Mouse (Mus musculus): ENCODE data around the gene Rabep1. TPM values are rescaled to one million over a fixed set of nuclear protein-coding genes. Genes with fewer than 3 reads are reported as not detected.

Gene Rabep1
- polyA plus RNA-seq, 1 experiment, result 11.9 TPM

- no peak for TF ChIP-seq MAX (IDR thresholded peaks at IDR 0.05)
- no peak for TF ChIP-seq CTCF (IDR thresholded peaks at IDR 0.05; ENCODE audit: control insufficient read depth, insufficient read depth, insufficient read length)
- no peak for TF ChIP-seq FOSL1 (IDR thresholded peaks at IDR 0.05; ENCODE audit: insufficient read depth, low read length, poor library complexity, severe bottlenecking)
- TF ChIP-seq MYOG (IDR thresholded peaks at IDR 0.05; ENCODE audit: control insufficient read depth, extremely low read depth, insufficient read length), result no peak
- no peak for TF ChIP-seq USF1 (IDR thresholded peaks at IDR 0.05; ENCODE audit: low read depth)
- no peak for TF ChIP-seq MYOD1 (IDR thresholded peaks at IDR 0.05; ENCODE audit: control insufficient read depth, insufficient read length, low read depth)
- Histone ChIP-seq H3K79me2 (ENCODE audit: control insufficient read depth, insufficient read depth) (no peaks in the 10 kb centered on the region), H3K36me3 (ENCODE audit: control insufficient read depth, insufficient read depth) (no peaks in the 10 kb centered on the region), H3K4me3 (ENCODE audit: insufficient read depth, poor library complexity, severe bottlenecking) (no peak overlapping the region), H3ac (ENCODE audit: control insufficient read depth, insufficient read length, low read depth) (no peak overlapping the region), H3K79me3 (ENCODE audit: low read depth) (no peaks in the 10 kb centered on the region), H3K27me3 (ENCODE audit: control insufficient read depth, insufficient read depth, insufficient read length) (no peaks in the 10 kb centered on the region)
Observed at GRCm38 (mm10) chr11:70816770-70817169, 27.8 kb upstream of the Rabep1 start.

DNA sequence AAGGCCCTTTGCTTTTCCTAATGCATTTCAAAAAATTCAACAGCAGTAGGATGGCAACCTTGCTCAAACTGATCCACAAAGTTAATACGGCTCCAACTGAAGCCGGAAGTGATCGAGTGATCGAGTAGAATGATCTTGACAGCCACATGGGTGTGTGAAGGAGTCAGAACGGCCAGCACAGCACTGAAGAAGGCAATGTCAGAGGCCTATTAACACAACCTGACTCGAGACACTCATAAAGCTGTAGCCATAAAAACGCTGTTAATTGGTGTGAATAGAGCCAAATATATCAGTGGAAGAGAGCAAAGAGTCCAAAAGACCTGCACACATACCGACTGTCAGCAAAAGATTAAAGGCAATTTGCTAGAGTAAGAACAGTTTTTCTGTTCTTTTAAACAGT lies 24.5 kb upstream of the Rabep1 start:
- TF ChIP-seq CEBPB (IDR thresholded peaks at IDR 0.05; ENCODE audit: low read depth) (no peak), MYOG (IDR thresholded peaks at IDR 0.05; ENCODE audit: control insufficient read depth, extremely low read depth, insufficient read length) (no peak), MYOD1 (IDR thresholded peaks at IDR 0.05; ENCODE audit: control insufficient read depth, insufficient read length, low read depth) (no peak), FOSL1 (IDR thresholded peaks at IDR 0.05; ENCODE audit: insufficient read depth, low read length, poor library complexity, severe bottlenecking) (no peak)
- Histone ChIP-seq H3ac (ENCODE audit: control insufficient read depth, insufficient read length, low read depth) (no peak overlapping the region), H3K79me2 (ENCODE audit: control insufficient read depth, insufficient read depth) (no peaks in the 10 kb centered on the region), H3K4me3 (ENCODE audit: insufficient read depth, poor library complexity, severe bottlenecking) (no peak overlapping the region), H3K79me3 (ENCODE audit: low read depth) (no peaks in the 10 kb centered on the region), H3K27me3 (ENCODE audit: control insufficient read depth, insufficient read depth, insufficient read length) (no peaks in the 10 kb centered on the region), H3K36me3 (ENCODE audit: control insufficient read depth, insufficient read depth) (no peaks in the 10 kb centered on the region)

DNA sequence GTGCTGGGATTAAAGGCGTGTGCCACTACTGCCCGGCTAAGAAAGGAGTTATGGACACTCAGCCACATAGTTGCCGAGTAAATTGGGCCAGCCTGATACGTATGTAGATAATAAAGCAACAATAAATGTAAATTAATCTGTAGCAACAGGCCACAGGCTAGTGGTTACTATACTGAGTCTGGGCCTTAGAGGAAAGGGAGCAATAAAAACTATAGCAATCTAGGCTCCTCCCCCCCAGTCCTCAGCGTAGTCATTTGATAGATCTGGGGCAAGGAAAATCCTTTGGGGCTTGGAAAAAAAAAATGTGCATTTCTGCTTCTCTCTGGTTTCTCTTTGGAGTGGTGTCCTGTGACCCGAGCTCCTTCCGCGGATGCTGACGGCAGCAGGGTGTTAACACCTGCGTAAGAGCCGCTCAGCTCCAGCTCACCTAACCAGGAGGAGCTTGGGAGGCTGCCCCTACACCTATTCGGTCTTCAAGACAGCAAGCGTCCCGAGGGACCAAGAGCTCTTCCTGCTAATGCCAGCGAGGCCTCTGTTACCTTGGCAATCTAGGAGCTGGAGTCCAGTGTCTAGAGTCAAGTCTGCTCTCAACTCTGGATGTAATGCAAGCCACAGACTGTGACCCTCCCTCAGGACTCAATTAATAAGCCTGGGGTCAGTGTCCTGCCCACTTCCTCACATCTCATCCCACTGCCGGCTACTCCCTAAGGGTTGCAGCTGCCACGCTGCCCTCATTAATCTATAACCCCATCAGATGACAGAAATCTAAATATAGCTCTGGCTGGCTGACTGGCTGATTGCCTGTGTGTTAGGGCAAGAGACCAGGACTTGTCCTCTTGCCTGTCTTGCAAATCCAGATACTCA lies 22.6 kb upstream of the Rabep1 start:
- Histone ChIP-seq H3K79me3 (ENCODE audit: low read depth) (no peaks in the 10 kb centered on the region), H3ac (ENCODE audit: control insufficient read depth, insufficient read length, low read depth) (no peak overlapping the region), H3K79me2 (ENCODE audit: control insufficient read depth, insufficient read depth) (no peaks in the 10 kb centered on the region), H3K4me3 (ENCODE audit: insufficient read depth, poor library complexity, severe bottlenecking) (no peak overlapping the region), H3K27me3 (ENCODE audit: control insufficient read depth, insufficient read depth, insufficient read length) (no peaks in the 10 kb centered on the region), H3K36me3 (ENCODE audit: control insufficient read depth, insufficient read depth) (no peaks in the 10 kb centered on the region)
- no peak for TF ChIP-seq USF1 (IDR thresholded peaks at IDR 0.05; ENCODE audit: low read depth)
- peak; percentile 83 for TF ChIP-seq MYOD1 (IDR thresholded peaks at IDR 0.05; ENCODE audit: control insufficient read depth, insufficient read length, low read depth)

DNA sequence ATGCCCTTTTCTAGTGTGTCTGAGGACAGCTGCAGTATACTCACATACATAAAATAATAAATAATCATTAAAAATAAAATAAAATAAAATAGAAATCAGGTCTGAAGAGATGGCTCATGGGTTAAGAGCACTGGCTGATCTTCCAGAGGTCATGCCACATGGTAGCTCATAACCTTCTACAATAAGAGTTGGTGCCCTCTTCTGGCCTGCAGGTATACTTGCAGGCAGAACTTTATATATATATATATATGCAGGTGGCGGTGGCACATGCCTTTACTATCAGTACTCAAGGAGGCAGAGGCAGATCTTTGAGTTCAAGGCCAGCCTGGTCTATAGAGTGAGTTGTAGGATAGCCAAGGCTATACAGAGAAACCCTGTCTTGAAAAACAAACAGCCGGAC lies 18.4 kb upstream of the Rabep1 start:
- H3ac ChIP-seq (ENCODE audit: control insufficient read depth, insufficient read length, low read depth), result no peak overlapping the region
- no peaks in the 10 kb centered on the region for H3K36me3 ChIP-seq (ENCODE audit: control insufficient read depth, insufficient read depth)
- no peak for TF ChIP-seq FOSL1 (IDR thresholded peaks at IDR 0.05; ENCODE audit: insufficient read depth, low read length, poor library complexity, severe bottlenecking)
- no peak for TF ChIP-seq MAX (IDR thresholded peaks at IDR 0.05)
- no peak for TF ChIP-seq USF1 (IDR thresholded peaks at IDR 0.05; ENCODE audit: low read depth)
- no peak for TF ChIP-seq MYOD1 (IDR thresholded peaks at IDR 0.05; ENCODE audit: control insufficient read depth, insufficient read length, low read depth)
- TF ChIP-seq CEBPB (IDR thresholded peaks at IDR 0.05; ENCODE audit: low read depth), result no peak
- no peak for TF ChIP-seq CTCF (IDR thresholded peaks at IDR 0.05; ENCODE audit: control insufficient read depth, insufficient read depth, insufficient read length)
- TF ChIP-seq MYOG (IDR thresholded peaks at IDR 0.05; ENCODE audit: control insufficient read depth, extremely low read depth, insufficient read length), result no peak
- no peaks in the 10 kb centered on the region for H3K27me3 ChIP-seq (ENCODE audit: control insufficient read depth, insufficient read depth, insufficient read length)
- H3K79me2 ChIP-seq (ENCODE audit: control insufficient read depth, insufficient read depth), result no peaks in the 10 kb centered on the region
- no peak overlapping the region for H3K4me3 ChIP-seq (ENCODE audit: insufficient read depth, poor library complexity, severe bottlenecking)
- no peaks in the 10 kb centered on the region for H3K79me3 ChIP-seq (ENCODE audit: low read depth)

DNA sequence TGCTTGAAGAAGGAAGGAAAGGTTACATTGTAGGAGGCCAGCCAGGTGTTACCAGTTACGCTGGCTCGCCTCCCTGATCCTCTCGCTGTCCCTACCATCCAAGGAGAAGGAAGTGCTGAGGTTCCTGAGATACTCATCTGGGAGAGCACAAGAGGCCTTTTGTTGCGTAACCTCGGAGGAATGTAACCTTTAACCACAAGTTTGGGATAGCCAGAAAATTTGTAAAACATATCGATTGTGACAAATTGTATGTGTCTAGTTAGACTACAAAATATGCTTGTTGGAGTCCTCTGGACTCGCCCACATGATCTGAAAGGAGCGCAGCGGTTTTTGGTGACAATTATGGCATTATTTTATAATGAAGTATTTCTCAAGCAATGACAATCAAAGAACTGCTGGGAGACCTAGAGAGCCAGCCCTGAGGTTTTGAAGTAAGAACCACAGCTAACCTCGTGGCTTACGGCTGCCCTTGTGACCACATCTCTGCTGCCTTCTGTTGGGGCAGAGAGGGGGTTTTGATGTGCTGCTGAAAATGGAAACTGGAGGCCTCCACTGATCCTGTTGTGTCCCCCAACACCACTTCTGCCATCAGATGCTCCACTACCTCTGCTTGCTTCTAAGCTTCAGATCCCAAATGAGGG lies 15.5 kb upstream of the Rabep1 start:
- TF ChIP-seq CEBPB (IDR thresholded peaks at IDR 0.05; ENCODE audit: low read depth), result peak; percentile 84
- TF ChIP-seq USF1 (IDR thresholded peaks at IDR 0.05; ENCODE audit: low read depth), result no peak
- no peak for TF ChIP-seq FOSL1 (IDR thresholded peaks at IDR 0.05; ENCODE audit: insufficient read depth, low read length, poor library complexity, severe bottlenecking)

GRCm38 (mm10) chr11:70831201-70831600 lies 13.4 kb upstream of the Rabep1 start:
- H3ac ChIP-seq (ENCODE audit: control insufficient read depth, insufficient read length, low read depth), result no peak overlapping the region
- no peak overlapping the region for H3K4me3 ChIP-seq (ENCODE audit: insufficient read depth, poor library complexity, severe bottlenecking)
- no peaks in the 10 kb centered on the region for H3K36me3 ChIP-seq (ENCODE audit: control insufficient read depth, insufficient read depth)
- no peaks in the 10 kb centered on the region for H3K27me3 ChIP-seq (ENCODE audit: control insufficient read depth, insufficient read depth, insufficient read length)
- no peaks in the 10 kb centered on the region for H3K79me2 ChIP-seq (ENCODE audit: control insufficient read depth, insufficient read depth)
- no peaks in the 10 kb centered on the region for H3K79me3 ChIP-seq (ENCODE audit: low read depth)
- TF ChIP-seq CTCF (IDR thresholded peaks at IDR 0.05; ENCODE audit: control insufficient read depth, insufficient read depth, insufficient read length) (no peak), MYOD1 (IDR thresholded peaks at IDR 0.05; ENCODE audit: control insufficient read depth, insufficient read length, low read depth) (no peak), MYOG (IDR thresholded peaks at IDR 0.05; ENCODE audit: control insufficient read depth, extremely low read depth, insufficient read length) (no peak)

More for the DNA sequence above, 15.5 kb upstream of the Rabep1 start:
- Histone ChIP-seq H3K27me3 (ENCODE audit: control insufficient read depth, insufficient read depth, insufficient read length) (no peaks in the 10 kb centered on the region), H3ac (ENCODE audit: control insufficient read depth, insufficient read length, low read depth) (no peak overlapping the region), H3K4me3 (ENCODE audit: insufficient read depth, poor library complexity, severe bottlenecking) (no peak overlapping the region), H3K79me2 (ENCODE audit: control insufficient read depth, insufficient read depth) (no peaks in the 10 kb centered on the region), H3K79me3 (ENCODE audit: low read depth) (no peaks in the 10 kb centered on the region), H3K36me3 (ENCODE audit: control insufficient read depth, insufficient read depth) (no peaks in the 10 kb centered on the region)
